Mouse (Mus musculus): ENCODE measurements around the gene Vsig10. TPM values are rescaled to one million over a fixed set of nuclear protein-coding genes. Genes with fewer than 3 reads are reported as not detected.

The Vsig10 gene
- total RNA-seq, 2 experiments from 2014 or later, result 1.9 to 3.1 TPM

GRCm38 (mm10) chr5:117348279-117348678 is 29.4 kb downstream of the Vsig10 start:
- peak; percentile 82 for DNase-seq
- intact Hi-C loops (cut with DNase I), result no loop called here

- no peak for DNase-seq
- intact Hi-C loops (cut with DNase I), result no loop called here
Measured at GRCm38 (mm10) chr5:117354121-117354520, 35.2 kb downstream of the Vsig10 start.

- no peak for DNase-seq
- intact Hi-C loops (cut with DNase I), result no loop called here
Measured at GRCm38 (mm10) chr5:117355648-117356303, 36.9 kb downstream of the Vsig10 start.

DNA sequence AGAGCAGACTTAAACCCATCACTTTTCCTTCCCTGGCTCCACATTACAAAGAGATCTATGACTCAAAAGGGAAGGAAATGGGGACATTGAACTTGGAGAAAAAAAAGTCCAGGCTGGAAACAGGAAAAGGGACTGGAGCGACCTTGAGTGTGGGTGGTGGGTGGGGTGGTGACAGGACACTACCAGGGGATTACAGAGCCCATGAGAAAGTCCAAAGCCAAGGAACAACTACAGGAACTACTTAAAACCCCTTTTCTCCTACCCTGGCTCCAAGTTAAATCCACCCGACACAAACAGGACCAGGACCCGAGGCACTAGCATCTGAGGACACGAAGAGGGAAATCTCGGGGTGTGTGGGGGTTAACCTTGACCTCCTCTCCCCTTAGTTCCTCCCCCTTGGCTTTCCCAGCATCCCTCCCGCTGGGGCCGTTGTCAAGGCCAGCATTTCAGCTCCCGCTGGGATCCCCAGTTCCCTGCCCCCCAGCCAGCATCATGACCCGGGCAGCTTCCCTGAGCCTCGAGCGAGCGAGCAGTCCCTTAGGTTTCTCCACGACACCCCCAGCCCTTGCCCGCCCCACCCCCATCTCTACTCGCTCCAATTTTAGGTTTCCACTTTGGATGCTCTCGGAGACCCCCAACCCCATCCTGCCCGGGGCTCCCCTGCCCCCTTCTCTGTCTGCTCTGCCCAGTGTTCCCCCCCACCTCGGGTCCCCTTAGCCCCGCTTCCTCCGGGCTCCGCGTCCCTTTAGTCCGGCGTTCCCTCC is 37.7 kb downstream of the Vsig10 start:
- intact Hi-C loops (cut with DNase I), result no loop called here
- peak; percentile 55 for DNase-seq

- intact Hi-C loops (cut with DNase I), result no loop called here
Measured at GRCm38 (mm10) chr5:117357129-117357477, 38.2 kb downstream of the Vsig10 start, which contains the start of gene Wsb2. TSS of gene Wsb2 (plus strand) at chr5:117357304.

DNA sequence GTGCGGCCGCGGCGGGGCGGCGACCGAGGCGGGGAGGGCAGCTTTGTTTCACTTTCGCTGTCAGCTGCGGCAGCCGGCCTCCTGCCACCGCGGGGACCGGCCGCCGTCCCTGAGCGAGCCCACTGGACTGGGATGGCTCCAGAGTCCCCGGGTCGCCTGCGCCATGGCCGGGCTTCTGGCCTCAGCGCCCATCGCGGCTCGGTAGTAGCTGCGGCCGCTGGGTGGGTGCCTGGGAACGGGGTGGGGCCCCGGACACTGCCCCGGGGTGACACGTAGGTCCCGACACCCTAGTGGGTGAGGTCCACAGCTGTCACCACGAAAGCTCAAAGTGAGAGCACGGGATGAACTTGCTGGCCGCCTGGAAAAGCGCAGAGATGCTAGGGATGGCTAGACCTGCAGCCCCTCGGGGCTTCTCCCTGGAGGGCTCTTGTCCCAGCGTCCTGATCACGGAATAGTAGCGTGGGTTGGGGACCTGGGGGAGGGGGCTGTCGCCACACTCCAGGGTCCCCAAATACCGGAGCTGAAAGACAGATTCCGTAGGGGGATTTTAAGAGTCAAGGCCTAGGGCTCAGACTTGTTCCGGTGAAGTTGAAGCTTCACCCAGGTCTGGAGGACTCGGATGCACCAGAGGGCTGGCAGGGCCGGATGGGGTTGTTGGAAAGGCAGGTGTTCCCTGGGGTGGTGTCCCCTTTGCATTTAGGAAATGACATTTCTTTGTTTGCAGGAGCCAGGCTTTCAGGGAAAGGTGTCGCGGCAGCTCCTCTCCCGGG is 38.8 kb downstream of the Vsig10 start:
- intact Hi-C loops (cut with DNase I), result no loop called here
- DNase-seq, result peak; percentile 32

More at GRCm38 (mm10) chr5:117357129-117357477, 38.2 kb downstream of the Vsig10 start, which contains the start of gene Wsb2:
- DNase-seq, result peak; percentile 87

- DNase-seq, result no peak
- intact Hi-C loops (cut with DNase I), result no loop called here
Measured at GRCm38 (mm10) chr5:117358248-117358630, 39.4 kb downstream of the Vsig10 start.

GRCm38 (mm10) chr5:117358725-117359124 is 39.8 kb downstream of the Vsig10 start:
- peak; percentile 81 for DNase-seq
- intact Hi-C loops (cut with DNase I), result no loop called here

GRCm38 (mm10) chr5:117359497-117360227 is 40.8 kb downstream of the Vsig10 start:
- DNase-seq, result no peak
- intact Hi-C loops (cut with DNase I), result no loop called here

DNA sequence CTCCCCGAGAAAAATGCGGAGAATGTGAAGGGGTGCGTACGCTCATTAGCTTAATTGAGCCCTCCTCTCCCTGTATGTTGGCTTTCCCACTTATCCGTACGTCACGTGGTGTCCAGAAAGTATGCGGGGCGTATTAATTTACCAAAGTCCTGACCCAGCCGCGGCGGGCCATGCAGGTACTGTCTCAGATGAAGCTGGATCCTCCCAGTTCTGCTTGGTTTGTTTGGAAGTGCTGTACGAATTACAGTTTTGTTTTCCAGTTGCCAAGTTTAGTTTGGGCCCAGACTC is 41.3 kb downstream of the Vsig10 start:
- DNase-seq, result no peak
- intact Hi-C loops (cut with DNase I), result no loop called here

DNA sequence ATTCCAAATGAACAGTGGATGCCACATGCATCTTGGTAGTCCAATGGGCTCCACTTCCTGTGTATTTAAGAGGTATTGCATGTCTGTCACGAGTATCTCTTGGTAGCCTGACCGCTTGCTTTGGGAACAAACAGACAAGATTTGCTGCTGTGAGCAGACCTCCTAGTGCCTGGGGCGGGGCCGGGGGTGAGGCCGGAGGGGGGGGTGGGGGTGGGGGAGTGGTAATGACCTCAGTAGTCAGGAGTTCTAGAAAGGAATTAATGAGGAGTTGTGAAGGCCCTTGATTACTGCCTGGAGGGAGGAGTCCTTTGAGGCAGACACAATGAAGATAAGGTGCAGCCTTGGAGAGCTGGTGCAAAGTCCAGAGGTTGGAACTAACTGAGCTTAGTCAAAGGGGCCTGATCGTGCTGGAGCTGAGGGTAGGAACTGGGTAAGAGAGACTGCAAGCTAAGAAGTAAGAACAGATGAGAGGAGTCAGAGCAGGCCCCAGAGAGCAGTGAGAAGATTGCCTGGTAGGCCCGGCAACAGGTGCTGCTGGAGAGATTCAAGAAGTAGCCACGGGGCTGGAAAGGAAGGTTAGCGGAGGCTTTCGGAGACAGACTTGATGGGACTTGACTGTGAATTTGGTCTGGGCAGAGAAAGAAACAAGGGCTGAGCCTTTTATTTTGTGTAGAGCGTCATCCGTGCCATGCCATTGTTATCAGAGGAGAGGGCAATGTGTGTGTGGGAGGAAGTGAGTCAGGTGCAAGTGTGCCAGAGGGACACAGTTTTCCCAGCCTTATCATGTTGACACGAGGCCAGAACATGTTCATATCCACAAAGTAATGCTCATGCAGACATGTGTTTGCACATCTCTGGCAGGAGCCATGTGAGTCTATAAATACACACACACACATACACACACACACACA is 42.0 kb downstream of the Vsig10 start:
- no peak for DNase-seq
- intact Hi-C loops (cut with DNase I), result no loop called here

DNA sequence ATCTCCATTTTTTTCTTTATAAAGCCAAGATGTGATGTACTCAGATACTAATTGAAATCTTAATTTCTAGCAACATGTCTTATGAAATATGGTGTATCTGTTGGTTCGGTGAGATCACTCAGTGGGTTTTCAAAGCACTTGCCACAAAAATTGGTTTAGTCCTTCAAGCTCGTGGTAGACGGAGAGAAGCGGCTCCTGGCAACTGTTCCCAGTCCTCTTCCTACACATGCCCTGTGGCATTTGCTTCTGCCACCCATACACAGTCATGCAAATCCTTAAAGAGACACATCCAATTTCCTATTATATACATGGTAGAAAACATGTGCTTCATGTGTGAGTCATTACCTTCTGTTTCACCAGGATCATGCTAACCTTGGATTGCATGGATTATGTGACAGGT is 42.7 kb downstream of the Vsig10 start:
- intact Hi-C loops (cut with DNase I), result no loop called here
- no peak for DNase-seq

- DNase-seq, result no peak
- intact Hi-C loops (cut with DNase I), result no loop called here
Measured at GRCm38 (mm10) chr5:117363066-117363782, 44.3 kb downstream of the Vsig10 start.

- intact Hi-C loops (cut with DNase I), result no loop called here
- DNase-seq, result no peak
Measured at GRCm38 (mm10) chr5:117364821-117365220, 45.9 kb downstream of the Vsig10 start.

- DNase-seq, result no peak
- intact Hi-C loops (cut with DNase I), result no loop called here
Measured at GRCm38 (mm10) chr5:117365904-117366561, 47.1 kb downstream of the Vsig10 start.

DNA sequence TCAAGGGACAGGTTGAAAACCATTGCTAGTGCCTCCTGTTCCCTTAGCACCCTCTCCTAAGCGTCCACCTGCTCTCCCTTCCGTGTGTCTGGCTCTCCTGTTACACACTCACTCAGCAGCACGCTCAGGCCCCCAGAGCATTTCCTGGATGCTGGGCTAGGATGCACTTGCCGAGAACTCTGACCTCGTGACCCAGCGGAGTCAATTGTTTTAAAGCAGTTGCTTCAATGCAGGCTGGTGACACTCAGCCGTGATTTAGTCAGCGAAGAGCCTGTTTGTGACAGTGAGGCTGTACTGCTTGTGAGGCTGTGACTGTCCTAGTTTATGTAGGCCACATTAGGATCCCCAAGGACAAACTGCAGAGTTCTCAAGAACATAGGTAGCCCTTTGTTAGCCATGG is 48.3 kb downstream of the Vsig10 start:
- no peak for DNase-seq
- intact Hi-C loops (cut with DNase I), result no loop called here

- DNase-seq, result no peak
- intact Hi-C loops (cut with DNase I), result no loop called here
Measured at GRCm38 (mm10) chr5:117370592-117370991, 51.7 kb downstream of the Vsig10 start.

GRCm38 (mm10) chr5:117373418-117373817 is 54.5 kb downstream of the Vsig10 start:
- intact Hi-C loops (cut with DNase I), result no loop called here

More at GRCm38 (mm10) chr5:117373418-117373817, 54.5 kb downstream of the Vsig10 start:
- DNase-seq, result no peak

Measured in left cerebral cortex, postnatal 4 days (tissue).